Mouse (Mus musculus) forebrain, postnatal 0 days (tissue): ENCODE measurements around the gene Midn. TPM values are rescaled to one million over a fixed set of nuclear protein-coding genes. Genes with fewer than 3 reads are reported as not detected.
A peak's percentile ranks its signal among the peaks of the same experiment; 100 is the strongest.

Source experiments
- ATAC-seq: fragments of 200-750 bp; cut with Nextera tagmentation; 2 replicates; pipeline ENCODE4 v1.8.0; 2017; ENCODE audit warnings: mild to moderate bottlenecking, moderate library complexity
- DNase-seq: peaks from one replicate; pipeline ENCODE4 v3.0.0-alpha.2; 2015
- H3K27ac ChIP-seq: fragments of 300-500 bp; sonication (generic); 2 replicates; pipeline ENCODE4 v1.5.1; 2014; ENCODE audit warnings: low read depth, mild to moderate bottlenecking, antibody characterized with exemption, low read length, moderate library complexity, mixed read lengths
- H3K27me3 ChIP-seq: fragments of 300-500 bp; sonication (generic); 2 replicates; pipeline ENCODE4 v1.6.1; 2014; ENCODE audit warnings: mild to moderate bottlenecking, low read length, mixed read lengths; ENCODE audit not compliant: insufficient read depth
- H3K36me3 ChIP-seq: fragments of 300-500 bp; sonication (generic); 2 replicates; pipeline ENCODE4 v1.6.1; 2014; ENCODE audit warnings: mild to moderate bottlenecking, moderate library complexity; ENCODE audit not compliant: insufficient read depth
- H3K4me1 ChIP-seq: fragments of 300-500 bp; sonication (generic); 2 replicates; pipeline ENCODE4 v1.6.1; 2014; ENCODE audit warnings: antibody characterized with exemption; ENCODE audit not compliant: insufficient read depth
- H3K4me2 ChIP-seq: fragments of 300-500 bp; sonication (generic); 2 replicates; pipeline ENCODE4 v1.6.1; 2014; ENCODE audit warnings: low read depth, mild to moderate bottlenecking, moderate library complexity
- H3K4me3 ChIP-seq: fragments of 300-500 bp; sonication (generic); 2 replicates; pipeline ENCODE4 v1.5.1; 2014; ENCODE audit warnings: low read depth, low read length, mixed read lengths
- H3K9ac ChIP-seq: fragments of 300-500 bp; sonication (generic); 2 replicates; pipeline ENCODE4 v1.6.1; 2014; ENCODE audit warnings: mild to moderate bottlenecking
- H3K9me3 ChIP-seq: fragments of 300-500 bp; sonication (generic); 2 replicates; pipeline ENCODE4 v1.6.1; 2016; ENCODE audit warnings: low read length
- CTCF ChIP-seq: sonication (generic); IDR thresholded peaks from 2 replicates; pipeline ENCODE4 v1.5.1; 2016; ENCODE audit warnings: antibody characterized with exemption, control low read depth, low read depth
- WGBS: fragments of 180-500 bp; shearing (Covaris S2); extraction: QIAGEN DNeasy Blood & Tissue Kit; methylation state at CpG from one replicate; pipeline ENCODE4 v1.1.7; 2014; 5-methylcytosine and 5-hydroxymethylcytosine counted together
- polyA plus RNA-seq: library from polyadenylated mRNA; unstranded; fragments of >200 nt; fragmentation: Nextera tagmentation; extraction: Ambion mirVana; gene quantifications from 2 replicates; pipeline ENCODE4 v1.2.1, GENCODE M21; 2015
- total RNA-seq: library from RNA; depleted of rRNA; stranded (reverse); fragments of >200 nt; gene quantifications from 2 replicates; pipeline ENCODE4 v1.2.3, GENCODE M21; 2014

Midn gene
- total and polyA plus RNA-seq, 2 experiments from 2014 or later: 19.3 to 120 TPM

GRCm38 (mm10) chr10:80129846-80130245 is 18.2 kb upstream of the Midn start:
- WGBS: 86% methylated on average over 9 of the region's 9 CpGs
- ATAC-seq (no peak), DNase-seq (no peak)
- Histone ChIP-seq H3K4me2 (no peak overlapping the region), H3K27ac (no peak overlapping the region), H3K4me1 (no peaks in the 10 kb centered on the region), H3K9ac (no peak overlapping the region), H3K9me3 (no peaks in the 10 kb centered on the region), H3K36me3 (peaks cover 92% of the 10 kb centered on the region), H3K4me3 (no peak overlapping the region), H3K27me3 (no peaks in the 10 kb centered on the region)
- TF ChIP-seq CTCF: no peak

- H3K36me3 ChIP-seq: peaks cover 92% of the 10 kb centered on the region
- no peaks in the 10 kb centered on the region for H3K27me3 ChIP-seq
- H3K4me1 ChIP-seq: no peaks in the 10 kb centered on the region
- no peak overlapping the region for H3K4me2 ChIP-seq
- DNase-seq (no peak), ATAC-seq (no peak; the same call in 1 of the 2 replicates)
- WGBS: 83% methylated on average over 18 of the region's 18 CpGs
- no peaks in the 10 kb centered on the region for H3K9me3 ChIP-seq
- no peak overlapping the region for H3K9ac ChIP-seq
- no peak for TF ChIP-seq CTCF
- H3K4me3 ChIP-seq: no peak overlapping the region
- H3K27ac ChIP-seq: peak overlapping the region; percentile 36; the same call in 1 of the 2 replicates
Measured at GRCm38 (mm10) chr10:80130403-80131031, 17.6 kb upstream of the Midn start.

- 16% methylated on average over 55 of the region's 55 CpGs for WGBS
- DNase-seq: peak; percentile 88
- peak overlapping the region; percentile 18 for H3K9ac ChIP-seq
- peak overlapping the region; percentile 34 for H3K4me2 ChIP-seq
- H3K27ac ChIP-seq: peak overlapping the region; percentile 36
- H3K27me3 ChIP-seq: no peaks in the 10 kb centered on the region
- H3K4me1 ChIP-seq: no peaks in the 10 kb centered on the region
- H3K36me3 ChIP-seq: peaks cover 88% of the 10 kb centered on the region
- ATAC-seq: peak; percentile 86
- TF ChIP-seq CTCF: peak; percentile 47
- H3K9me3 ChIP-seq: no peaks in the 10 kb centered on the region
- no peak overlapping the region for H3K4me3 ChIP-seq
Measured at GRCm38 (mm10) chr10:80131316-80131951, 16.6 kb upstream of the Midn start.

- H3K4me2 ChIP-seq: peak overlapping the region; percentile 34
- peak overlapping the region; percentile 18 for H3K9ac ChIP-seq
- H3K27me3 ChIP-seq: no peaks in the 10 kb centered on the region
- no peaks in the 10 kb centered on the region for H3K9me3 ChIP-seq
- peaks cover 5% of the 10 kb centered on the region; the same call in 1 of the 2 replicates for H3K4me1 ChIP-seq
- no peak for TF ChIP-seq CTCF
- DNase-seq: no peak
- no peak overlapping the region for H3K4me3 ChIP-seq
- 34% methylated on average over 27 of the region's 27 CpGs for WGBS
- peak; percentile 23 for ATAC-seq
- H3K36me3 ChIP-seq: peaks cover 87% of the 10 kb centered on the region
- H3K27ac ChIP-seq: peak overlapping the region; percentile 36; the same call in 1 of the 2 replicates
Measured at GRCm38 (mm10) chr10:80131952-80132350, 16.1 kb upstream of the Midn start.

GRCm38 (mm10) chr10:80133226-80133849 is 14.7 kb upstream of the Midn start:
- Histone ChIP-seq H3K4me3 (no peak overlapping the region), H3K27ac (no peak overlapping the region), H3K9ac (no peak overlapping the region), H3K27me3 (no peaks in the 10 kb centered on the region), H3K36me3 (peaks cover 73% of the 10 kb centered on the region), H3K4me1 (peaks cover 9% of the 10 kb centered on the region; the same call in 1 of the 2 replicates), H3K9me3 (no peaks in the 10 kb centered on the region), H3K4me2 (no peak overlapping the region)
- peak; percentile 23; the same call in 1 of the 2 replicates for TF ChIP-seq CTCF
- no peak for ATAC-seq
- no peak for DNase-seq
- 61% methylated on average over 8 of the region's 8 CpGs for WGBS

GRCm38 (mm10) chr10:80134421-80134820 is 13.7 kb upstream of the Midn start:
- no peaks in the 10 kb centered on the region for H3K9me3 ChIP-seq
- DNase-seq: no peak
- H3K4me3 ChIP-seq: no peak overlapping the region
- TF ChIP-seq CTCF: no peak
- H3K4me1 ChIP-seq: peaks cover 12% of the 10 kb centered on the region; the same call in 1 of the 2 replicates
- no peaks in the 10 kb centered on the region for H3K27me3 ChIP-seq
- no peak overlapping the region for H3K27ac ChIP-seq
- ATAC-seq: no peak
- 92% methylated on average over 9 of the region's 9 CpGs for WGBS
- no peak overlapping the region for H3K9ac ChIP-seq
- no peak overlapping the region for H3K4me2 ChIP-seq
- peaks cover 62% of the 10 kb centered on the region for H3K36me3 ChIP-seq

- H3K4me1 ChIP-seq: peaks cover 12% of the 10 kb centered on the region; the same call in 1 of the 2 replicates
- no peak overlapping the region for H3K9ac ChIP-seq
- no peaks in the 10 kb centered on the region for H3K27me3 ChIP-seq
- H3K27ac ChIP-seq: no peak overlapping the region
- no peaks in the 10 kb centered on the region for H3K9me3 ChIP-seq
- WGBS: 86% methylated on average over 10 of the region's 10 CpGs
- TF ChIP-seq CTCF: no peak
- DNase-seq (no peak), ATAC-seq (no peak)
- no peak overlapping the region for H3K4me3 ChIP-seq
- peaks cover 55% of the 10 kb centered on the region for H3K36me3 ChIP-seq
- H3K4me2 ChIP-seq: no peak overlapping the region
Measured at GRCm38 (mm10) chr10:80135161-80135560, 12.9 kb upstream of the Midn start.
